Comparison of ENCODE assay signal across 26 mouse cellular contexts in genomic region chr2:58379475-58379874, GRCm38 (mm10). TPM values are rescaled to one million over a fixed set of nuclear protein-coding genes. Genes with fewer than 3 reads are reported as not detected.
DNase-seq lines count a peak whose midpoint lies in the region; ATAC-seq and TF ChIP-seq lines count a peak whose summit lies in the region.
"Had no signal": no experiment of that assay in that cellular context is flagged by ENCODE, and none has a peak within 500 bp of the region (broad histone marks: within the 10 kb centered on the region; RNA-seq: fewer than 3 reads in every experiment).

No protein-coding gene starts in this region.

- H3K27ac ChIP-seq in hindbrain, embryonic 12.5 days = no peak overlapping the region
- H3K27ac ChIP-seq in hindbrain, embryonic 10.5 days = no peak overlapping the region
- H3K27ac ChIP-seq in lung, embryonic 14.5 days (ENCODE audit: low read depth) = no peak overlapping the region
- no peak overlapping the region for H3K27ac ChIP-seq in forebrain, embryonic 14.5 days (ENCODE audit: low read depth, low read length)
- no peak overlapping the region for H3K27ac ChIP-seq in forebrain, embryonic 16.5 days (ENCODE audit: low read length)
- H3K27ac ChIP-seq in gastrocnemius, adult 2 months = no peak overlapping the region
- H3K27ac ChIP-seq: embryonic facial prominence, embryonic 15.5 days; kidney, embryonic 15.5 days; limb, embryonic 12.5 days; liver, embryonic 12.5 days; stomach, postnatal 0 days had no signal

- no peaks in the 10 kb centered on the region for H3K9me3 ChIP-seq in hindbrain, embryonic 12.5 days (replicated peaks)
- H3K9me3 ChIP-seq in hindbrain, embryonic 10.5 days = no peaks in the 10 kb centered on the region
- H3K9me3 ChIP-seq in lung, embryonic 14.5 days (ENCODE audit: low read depth, low read length) = no peaks in the 10 kb centered on the region
- no peaks in the 10 kb centered on the region for H3K9me3 ChIP-seq in forebrain, embryonic 14.5 days (replicated peaks; ENCODE audit: control insufficient read depth, low read length)
- peaks cover 3% of the 10 kb centered on the region; the same call in 1 of the 2 replicates for H3K9me3 ChIP-seq in forebrain, embryonic 16.5 days (ENCODE audit: control insufficient read depth, low read length)
- H3K9me3 ChIP-seq: embryonic facial prominence, embryonic 15.5 days; heart, embryonic 12.5 days; kidney, embryonic 15.5 days; limb, embryonic 12.5 days; liver, embryonic 12.5 days had no signal

- peak; percentile 71 for ATAC-seq in hindbrain, embryonic 12.5 days (ENCODE audit: low FRiP score)
- no peak for ATAC-seq in lung, embryonic 14.5 days (ENCODE audit: insufficient read depth)
- peak; percentile 85 for ATAC-seq in forebrain, embryonic 14.5 days
- ATAC-seq in forebrain, embryonic 16.5 days = peak; percentile 79
- ATAC-seq: intestine, postnatal 0 days; liver, embryonic 12.5 days; midbrain, embryonic 16.5 days had no signal

- H3K9ac ChIP-seq in hindbrain, embryonic 12.5 days = no peak overlapping the region
- no peak overlapping the region for H3K9ac ChIP-seq in lung, embryonic 14.5 days
- no peak overlapping the region for H3K9ac ChIP-seq in forebrain, embryonic 14.5 days (ENCODE audit: low read length)
- no peak overlapping the region for H3K9ac ChIP-seq in forebrain, embryonic 16.5 days (replicated peaks; ENCODE audit: low read depth, low read length)
- H3K9ac ChIP-seq: embryonic facial prominence, embryonic 15.5 days; heart, embryonic 12.5 days; kidney, embryonic 15.5 days; limb, embryonic 12.5 days; liver, embryonic 12.5 days had no signal

- no peaks in the 10 kb centered on the region for H3K36me3 ChIP-seq in hindbrain, embryonic 12.5 days
- H3K36me3 ChIP-seq in hindbrain, embryonic 10.5 days = no peaks in the 10 kb centered on the region
- no peaks in the 10 kb centered on the region for H3K36me3 ChIP-seq in lung, embryonic 14.5 days (ENCODE audit: insufficient read depth)
- no peaks in the 10 kb centered on the region for H3K36me3 ChIP-seq in forebrain, embryonic 14.5 days (ENCODE audit: control insufficient read depth, insufficient read depth, low read length)
- H3K36me3 ChIP-seq in forebrain, embryonic 16.5 days (ENCODE audit: control insufficient read depth, insufficient read depth) = no peaks in the 10 kb centered on the region
- H3K36me3 ChIP-seq: embryonic facial prominence, embryonic 15.5 days; heart, embryonic 12.5 days; kidney, embryonic 15.5 days; limb, embryonic 12.5 days; liver, embryonic 12.5 days had no signal

- intact Hi-C loops in gastrocnemius, adult 2 months (cut with DNase I) = no loop called here

- H3K4me3 ChIP-seq in hindbrain, embryonic 12.5 days = no peak overlapping the region
- H3K4me3 ChIP-seq in hindbrain, embryonic 10.5 days = no peak overlapping the region
- no peak overlapping the region for H3K4me3 ChIP-seq in lung, embryonic 14.5 days (ENCODE audit: low read depth, low read length)
- no peak overlapping the region for H3K4me3 ChIP-seq in forebrain, embryonic 14.5 days (ENCODE audit: low read depth, low read length)
- H3K4me3 ChIP-seq in forebrain, embryonic 16.5 days (replicated peaks; ENCODE audit: low read length) = no peak overlapping the region
- H3K4me3 ChIP-seq in gastrocnemius, adult 2 months = no peak overlapping the region
- H3K4me3 ChIP-seq: embryonic facial prominence, embryonic 15.5 days; heart, embryonic 12.5 days; kidney, embryonic 15.5 days; limb, embryonic 12.5 days; liver, embryonic 12.5 days; myocyte had no signal

- H3K4me2 ChIP-seq in hindbrain, embryonic 12.5 days (replicated peaks) = no peak overlapping the region
- H3K4me2 ChIP-seq in lung, embryonic 14.5 days = no peak overlapping the region
- H3K4me2 ChIP-seq in forebrain, embryonic 14.5 days (ENCODE audit: low read length) = no peak overlapping the region
- no peak overlapping the region for H3K4me2 ChIP-seq in forebrain, embryonic 16.5 days (ENCODE audit: low read length)
- H3K4me2 ChIP-seq: embryonic facial prominence, embryonic 15.5 days; heart, embryonic 12.5 days; kidney, embryonic 15.5 days; limb, embryonic 12.5 days; liver, embryonic 12.5 days had no signal

- DNase-seq in hindbrain, embryonic 10.5 days (ENCODE audit: low spot score) = no peak
- DNase-seq in lung, embryonic 14.5 days = peak; percentile 33
- DNase-seq in lung, adult 18-20 months = no peak
- peak; percentile 89 for DNase-seq in forebrain, embryonic 14.5 days (ENCODE audit: low spot score)
- no peak for DNase-seq in gastrocnemius, adult 2 months
- DNase-seq: adrenal gland, adult 8-10 months; cerebellum, adult 18-20 months; cerebellum, postnatal 25 days; embryo, embryonic 11 days; heart, adult 18-20 months; heart, postnatal 10 days; kidney, postnatal 36 days; lung, adult 2 months; thymus, adult 2 months had no signal

- H3K27me3 ChIP-seq in hindbrain, embryonic 12.5 days = no peaks in the 10 kb centered on the region
- H3K27me3 ChIP-seq in hindbrain, embryonic 10.5 days (ENCODE audit: insufficient read depth, poor library complexity, severe bottlenecking) = no peaks in the 10 kb centered on the region
- H3K27me3 ChIP-seq in lung, embryonic 14.5 days (ENCODE audit: insufficient read depth, low read length) = no peaks in the 10 kb centered on the region
- no peaks in the 10 kb centered on the region for H3K27me3 ChIP-seq in forebrain, embryonic 14.5 days (replicated peaks; ENCODE audit: control insufficient read depth, insufficient read depth, low read length)
- H3K27me3 ChIP-seq in forebrain, embryonic 16.5 days (replicated peaks; ENCODE audit: control insufficient read depth, insufficient read depth, low read length) = no peaks in the 10 kb centered on the region
- H3K27me3 ChIP-seq: embryonic facial prominence, embryonic 15.5 days; heart, embryonic 12.5 days; kidney, embryonic 15.5 days; limb, embryonic 12.5 days; liver, embryonic 12.5 days had no signal

- TF ChIP-seq CTCF in lung, embryonic 14.5 days (IDR thresholded peaks at IDR 0.05; ENCODE audit: low read depth) = no peak
- TF ChIP-seq CTCF in gastrocnemius, adult 2 months (IDR thresholded peaks at IDR 0.05) = no peak

- WGBS in hindbrain, embryonic 12.5 days = 61% methylated on average over 1 of the region's 1 CpGs
- WGBS in hindbrain, embryonic 10.5 days = 74% methylated on average over 1 of the region's 1 CpGs
- WGBS in lung, embryonic 14.5 days = 61% methylated on average over 1 of the region's 1 CpGs
- 19% methylated on average over 1 of the region's 1 CpGs for WGBS in forebrain, embryonic 14.5 days
- WGBS in forebrain, embryonic 16.5 days = 17% methylated on average over 1 of the region's 1 CpGs

- H3K4me1 ChIP-seq in hindbrain, embryonic 12.5 days = no peaks in the 10 kb centered on the region
- no peaks in the 10 kb centered on the region for H3K4me1 ChIP-seq in hindbrain, embryonic 10.5 days (replicated peaks)
- no peaks in the 10 kb centered on the region for H3K4me1 ChIP-seq in lung, embryonic 14.5 days (ENCODE audit: insufficient read depth)
- peaks cover 8% of the 10 kb centered on the region for H3K4me1 ChIP-seq in forebrain, embryonic 14.5 days (ENCODE audit: control insufficient read depth, insufficient read depth, low read length)
- H3K4me1 ChIP-seq in forebrain, embryonic 16.5 days (replicated peaks; ENCODE audit: control insufficient read depth, insufficient read depth, low read length) = peaks cover 9% of the 10 kb centered on the region; the same call in 1 of the 2 replicates
- H3K4me1 ChIP-seq: embryonic facial prominence, embryonic 15.5 days; heart, embryonic 12.5 days; kidney, embryonic 15.5 days; limb, embryonic 12.5 days; liver, embryonic 12.5 days had no signal

RNA-seq across cellular contexts. Expression of gene Acvr1c, which starts 21.8 kb away (rescaled TPM):
- polyA plus RNA-seq in hindbrain, embryonic 12.5 days (2016; fragmentation: Nextera tagmentation; extraction: Ambion mirVana) = 0.72 and 0.76 TPM in 2 replicates
- 0.09 and 0.43 TPM in 2 replicates for polyA plus RNA-seq in hindbrain, embryonic 10.5 days (2016; fragmentation: Nextera tagmentation; extraction: Ambion mirVana)
- 0.67 and 1.1 TPM in 2 replicates for polyA plus RNA-seq in lung, embryonic 14.5 days (2014; fragmentation: Nextera tagmentation; extraction: Ambion mirVana)
- polyA plus RNA-seq in forebrain, embryonic 14.5 days (2014; fragmentation: Nextera tagmentation; extraction: Ambion mirVana) = 1.1 and 1.2 TPM in 2 replicates
- polyA plus RNA-seq in forebrain, embryonic 16.5 days (2015; fragmentation: Nextera tagmentation; extraction: Ambion mirVana) = 2.5 TPM in 2 replicates
- under 1 TPM; 0.05 to 0.61 TPM for total RNA-seq in gastrocnemius, adult 2 months (2021)
- total RNA-seq: MEL had no signal
- polyA plus RNA-seq: myocyte had no signal

Comparison
In these comparisons a context has a peak if more than half of its experiments do, and no peak if none do; other contexts are left out.
1. DNase-seq: peak in lung, embryonic 14.5 days (single experiment) and forebrain, embryonic 14.5 days (single experiment); none in hindbrain, embryonic 10.5 days (single experiment), lung, adult 18-20 months (0 of 2) and gastrocnemius, adult 2 months (single experiment).